Mouse (Mus musculus) urinary bladder, postnatal 10 days (tissue): Measurements from ENCODE around the gene Tnfrsf21.

ENCODE experiments used
- DNase-seq: peaks from one replicate; pipeline ENCODE4 v3.0.0; 2022; ENCODE audit warnings: low spot score

Tnfrsf21 gene

DNA sequence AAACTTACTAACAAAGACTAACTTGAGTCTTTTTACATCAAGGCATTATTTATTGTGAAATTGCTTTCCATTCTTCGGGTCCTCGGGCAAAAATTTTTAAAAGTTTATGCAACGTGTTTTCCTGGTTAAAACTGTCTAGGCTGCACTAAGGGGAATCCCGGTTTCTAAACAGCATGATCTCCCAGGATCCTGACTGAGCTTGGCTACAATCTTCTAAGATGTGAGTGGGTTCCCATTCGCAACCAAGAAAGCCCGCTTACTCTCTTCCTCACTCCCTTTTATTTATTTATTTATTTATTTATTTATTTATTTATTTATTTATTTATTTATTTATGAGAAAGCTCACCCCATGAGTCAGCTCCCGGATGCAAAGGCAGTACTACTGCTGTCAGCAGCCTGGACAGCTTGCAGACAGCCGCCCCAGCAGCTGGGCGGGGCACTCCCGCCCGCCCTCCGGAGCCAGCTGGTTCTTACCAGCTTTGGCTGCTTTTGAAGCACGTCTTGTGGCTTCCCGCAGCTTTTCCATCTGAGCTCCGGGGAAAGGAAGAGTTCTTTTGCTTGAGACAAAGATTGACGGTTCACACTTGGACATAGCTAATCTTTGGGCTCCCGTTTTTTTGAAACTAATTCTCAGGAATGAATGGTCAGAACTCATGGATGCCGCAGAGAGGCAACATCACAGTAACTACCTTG is 60.6 kb downstream of the Tnfrsf21 start:
- peak; percentile 15 for DNase-seq

DNA sequence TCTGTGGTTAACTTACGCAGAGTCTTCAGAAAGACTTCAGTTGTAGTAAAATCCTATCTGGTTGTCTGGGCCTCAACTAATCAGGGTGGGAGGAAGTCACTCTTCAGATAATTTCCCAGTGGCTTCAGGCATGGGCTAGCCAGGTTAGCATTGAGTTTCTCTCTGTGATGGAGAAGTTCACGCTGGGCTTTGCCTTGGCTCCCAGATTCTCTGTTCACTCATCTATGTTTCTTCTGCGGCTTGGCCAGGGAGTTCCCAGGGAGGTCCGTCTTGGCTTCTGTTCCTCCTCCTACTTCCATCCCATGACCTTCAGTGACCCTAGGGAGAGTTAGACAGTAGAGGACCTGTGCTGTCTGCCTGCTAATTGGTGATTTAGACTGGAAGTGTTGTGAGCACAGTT is 61.2 kb downstream of the Tnfrsf21 start:
- DNase-seq, result no peak

- no peak for DNase-seq
Measured at GRCm38 (mm10) chr17:43081225-43081624, 64.9 kb downstream of the Tnfrsf21 start.

- DNase-seq, result no peak
Measured at GRCm38 (mm10) chr17:43089496-43089895, 73.1 kb downstream of the Tnfrsf21 start.

DNA sequence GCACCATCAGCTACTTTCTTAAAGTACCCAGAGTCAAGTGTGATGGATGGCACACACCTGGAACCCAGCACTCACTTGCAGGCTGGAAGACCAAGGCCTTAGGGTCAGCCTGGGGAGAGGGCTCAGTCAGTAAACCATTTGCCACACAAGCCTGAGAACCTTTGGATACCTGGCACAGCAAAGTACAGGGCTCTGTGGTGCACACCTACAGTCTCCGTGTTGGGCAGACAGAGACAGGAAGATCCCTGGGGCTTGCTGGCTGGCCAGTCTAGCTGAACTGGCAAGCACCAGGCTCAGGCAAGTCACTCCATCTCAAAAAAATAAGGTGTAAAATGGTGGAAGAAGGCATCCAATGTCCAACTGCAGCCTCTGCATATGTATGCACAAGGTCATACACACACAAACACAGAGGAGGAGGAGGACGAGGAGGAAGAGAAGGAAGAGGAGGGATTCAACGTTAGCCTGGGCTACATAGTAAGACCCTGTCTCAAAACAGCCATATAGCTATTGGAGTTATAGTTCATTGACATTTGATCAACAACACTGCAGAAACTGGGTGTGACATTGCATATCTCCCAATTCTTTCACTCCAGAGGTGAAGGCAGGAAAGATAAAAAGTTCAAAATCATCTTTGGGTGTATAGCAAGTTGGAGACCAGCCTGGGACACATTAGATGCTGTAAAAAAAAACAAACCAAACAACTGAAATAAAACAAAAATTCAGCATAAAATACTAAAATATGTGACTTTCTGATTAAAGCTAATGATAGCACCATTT is 74.8 kb downstream of the Tnfrsf21 start:
- no peak for DNase-seq

- no peak for DNase-seq
Measured at GRCm38 (mm10) chr17:43092280-43092995, 76.1 kb downstream of the Tnfrsf21 start.

DNA sequence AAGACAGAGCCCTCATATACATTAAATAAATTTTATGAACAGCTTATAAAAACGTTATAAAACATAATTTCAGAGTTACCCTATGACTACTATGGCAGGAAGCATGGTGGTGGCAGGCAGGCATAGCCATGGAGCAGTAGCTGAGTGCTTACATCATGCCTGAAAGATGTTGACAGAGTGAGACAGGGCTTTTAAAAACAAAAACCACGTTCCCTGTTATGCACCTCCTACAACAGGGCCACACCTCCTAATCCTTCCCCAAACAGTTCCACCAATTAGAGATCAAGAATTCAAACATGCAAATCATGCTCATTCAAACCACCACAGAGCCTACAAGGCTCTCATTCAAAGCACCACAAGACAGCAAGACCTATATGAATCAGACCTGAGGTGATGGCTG is 77.9 kb downstream of the Tnfrsf21 start:
- DNase-seq, result no peak

GRCm38 (mm10) chr17:43097101-43097688 is 80.8 kb downstream of the Tnfrsf21 start:
- DNase-seq, result no peak

DNA sequence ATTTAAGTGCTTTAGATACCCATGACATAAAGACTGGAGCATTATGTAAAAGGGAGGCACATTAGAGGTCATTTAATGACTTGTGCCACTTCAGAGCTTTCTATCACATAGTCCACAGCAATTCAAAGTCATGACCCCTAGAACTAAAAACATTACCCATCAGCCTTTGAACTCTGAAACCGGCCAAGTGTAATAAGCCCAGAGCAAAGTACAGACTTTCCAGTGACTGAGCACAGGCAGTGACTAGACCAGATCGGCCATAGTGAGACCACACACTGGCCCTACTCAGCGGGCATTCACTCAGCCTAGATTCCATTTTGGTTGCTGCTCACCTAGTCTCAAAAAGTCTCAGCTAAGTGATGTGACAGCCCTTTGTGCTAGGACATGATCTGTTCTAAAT is 89.8 kb downstream of the Tnfrsf21 start:
- DNase-seq, result no peak

DNA sequence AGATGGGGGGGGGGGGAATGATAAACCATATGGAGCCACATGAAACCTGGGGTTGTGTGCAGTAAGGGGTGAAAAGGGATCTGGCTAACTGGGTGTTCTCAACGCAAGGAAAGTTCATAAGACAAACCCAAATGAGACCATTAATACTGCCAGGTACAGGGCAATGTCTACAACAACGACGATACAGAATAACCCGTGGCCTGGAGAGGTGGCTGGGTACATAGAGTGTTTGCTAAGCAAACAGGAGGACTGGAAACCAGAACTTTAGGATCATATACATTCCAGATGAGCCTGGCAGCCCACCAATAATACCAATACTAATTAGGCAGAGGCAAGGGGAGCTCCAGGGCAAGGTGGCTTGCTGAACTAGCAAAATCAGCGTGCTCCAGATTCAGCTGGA is 91.0 kb downstream of the Tnfrsf21 start:
- no peak for DNase-seq

DNA sequence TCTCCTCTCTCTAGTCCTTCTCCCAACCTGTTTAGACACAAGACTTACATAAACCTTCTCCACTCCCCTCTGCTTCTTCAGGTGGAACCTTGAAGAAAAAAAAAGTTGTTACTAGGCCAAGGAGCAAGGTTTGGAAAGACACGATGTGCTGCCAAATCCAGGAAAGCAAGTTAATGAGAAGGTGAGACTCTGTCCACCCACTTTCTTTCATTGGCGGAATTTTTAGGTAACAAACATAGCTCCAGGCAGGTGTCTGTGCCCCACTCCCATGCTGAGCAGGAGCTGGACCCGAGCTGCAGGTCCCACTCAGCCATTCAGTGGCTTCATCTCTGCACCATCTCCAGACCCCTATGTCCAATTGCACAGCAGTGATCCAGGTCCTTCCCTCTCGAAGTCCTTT is 93.1 kb downstream of the Tnfrsf21 start:
- no peak for DNase-seq

DNA sequence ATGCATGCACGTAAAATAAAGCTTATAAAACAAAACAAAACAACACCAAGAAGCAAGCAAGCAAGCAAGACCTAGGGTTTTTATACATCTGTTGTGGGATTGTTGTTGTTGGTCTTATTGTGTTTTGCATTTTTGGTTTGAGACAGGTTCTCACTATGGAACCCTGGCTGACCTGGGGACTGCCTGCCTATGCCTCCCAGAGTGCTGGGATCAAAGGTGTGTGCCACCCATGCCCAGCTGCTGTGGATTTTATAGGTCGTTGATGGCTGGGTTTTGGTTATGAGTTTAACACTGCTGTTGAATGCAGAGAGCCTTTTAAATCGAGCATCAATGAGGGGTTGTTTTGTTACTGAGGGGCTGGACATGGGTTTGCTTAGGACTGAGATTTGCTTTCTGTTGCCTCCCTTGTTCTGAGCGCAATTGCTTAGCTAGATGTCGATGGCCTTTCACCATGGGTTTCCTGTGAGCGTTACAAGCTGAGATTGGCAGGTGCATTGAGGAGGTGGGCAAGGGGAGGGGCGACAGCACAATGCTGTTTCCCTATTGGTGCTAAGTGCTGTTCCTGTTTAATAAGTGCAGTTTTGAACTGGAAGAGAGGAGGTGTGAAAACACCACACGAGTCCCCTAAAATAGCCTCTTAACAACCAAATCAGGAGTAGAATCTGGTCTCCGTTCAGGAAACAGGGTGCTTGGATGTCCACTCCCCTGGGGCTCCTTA is 94.0 kb downstream of the Tnfrsf21 start:
- no peak for DNase-seq

DNA sequence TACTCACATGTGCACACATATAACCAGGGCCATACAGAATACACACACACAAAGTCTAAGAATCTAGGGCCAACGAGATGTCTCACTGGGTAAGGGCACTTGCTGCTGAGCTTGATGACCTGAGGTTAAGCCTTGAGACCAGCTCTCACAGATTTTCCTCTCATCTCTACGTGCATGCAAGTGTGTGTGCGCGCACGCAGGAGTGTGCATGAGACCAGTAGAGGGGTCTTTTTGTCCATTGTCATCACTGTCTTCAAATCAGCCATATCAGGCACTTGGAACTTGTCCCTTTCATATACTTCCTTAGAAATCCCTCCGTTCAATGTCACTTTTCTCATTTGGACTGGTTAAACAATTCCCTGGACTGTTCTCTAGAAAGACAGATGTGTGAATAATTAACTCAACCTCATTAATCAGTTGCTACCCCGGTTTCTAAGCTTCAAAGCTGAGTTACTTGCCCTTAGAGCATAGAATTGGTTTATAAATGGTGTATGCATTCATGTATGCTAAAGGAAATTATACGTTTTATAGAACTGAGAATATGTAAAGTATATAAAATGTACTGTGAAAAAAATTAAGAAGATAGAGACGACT is 97.1 kb downstream of the Tnfrsf21 start:
- no peak for DNase-seq

DNA sequence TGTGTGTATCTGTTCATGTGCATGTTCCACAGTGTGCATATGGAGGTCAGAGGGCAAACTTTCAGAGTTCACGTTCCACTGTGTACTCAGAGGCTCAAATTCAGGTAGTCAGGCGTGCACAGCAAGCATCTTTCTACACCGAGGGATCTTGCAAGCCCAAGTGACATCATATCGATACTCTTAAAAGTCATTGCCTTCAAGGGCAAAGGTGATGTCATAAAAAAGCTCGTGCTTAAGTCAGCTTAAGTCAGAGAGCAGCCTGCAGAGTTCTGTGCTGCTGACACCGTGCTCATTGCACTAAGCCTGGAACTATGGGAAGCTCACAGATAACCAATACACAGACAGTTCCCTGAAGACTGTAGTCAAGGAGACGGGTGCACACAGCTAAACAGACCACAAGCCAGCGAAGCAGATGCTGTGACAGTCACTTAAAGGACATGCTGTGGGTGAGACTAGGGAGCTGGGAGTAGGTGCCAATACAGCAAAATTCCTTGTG is 97.8 kb downstream of the Tnfrsf21 start:
- no peak for DNase-seq

- DNase-seq, result no peak
Measured at GRCm38 (mm10) chr17:43114926-43115325, 98.6 kb downstream of the Tnfrsf21 start.

DNA sequence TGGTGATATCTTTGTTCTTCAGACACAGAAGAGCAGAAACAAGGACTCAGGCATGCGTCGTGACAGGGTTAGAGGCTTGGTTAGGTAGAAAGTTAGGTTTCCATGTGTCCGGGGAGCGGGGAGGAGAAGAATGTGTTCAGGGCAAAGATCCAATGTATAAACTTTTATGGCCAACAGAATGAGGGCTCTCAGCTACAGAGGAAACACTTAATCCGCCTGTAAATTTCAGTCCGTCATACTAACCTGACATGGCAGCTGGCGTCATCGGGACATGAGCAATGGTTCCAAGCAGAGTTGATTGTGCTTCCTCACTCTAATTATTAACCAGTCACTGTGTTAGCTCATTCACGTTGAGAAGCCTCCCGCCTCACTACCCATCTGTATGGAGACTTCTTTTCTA is 100.4 kb downstream of the Tnfrsf21 start:
- DNase-seq, result no peak

GRCm38 (mm10) chr17:43119446-43119845 is 103.1 kb downstream of the Tnfrsf21 start:
- DNase-seq, result no peak

DNA sequence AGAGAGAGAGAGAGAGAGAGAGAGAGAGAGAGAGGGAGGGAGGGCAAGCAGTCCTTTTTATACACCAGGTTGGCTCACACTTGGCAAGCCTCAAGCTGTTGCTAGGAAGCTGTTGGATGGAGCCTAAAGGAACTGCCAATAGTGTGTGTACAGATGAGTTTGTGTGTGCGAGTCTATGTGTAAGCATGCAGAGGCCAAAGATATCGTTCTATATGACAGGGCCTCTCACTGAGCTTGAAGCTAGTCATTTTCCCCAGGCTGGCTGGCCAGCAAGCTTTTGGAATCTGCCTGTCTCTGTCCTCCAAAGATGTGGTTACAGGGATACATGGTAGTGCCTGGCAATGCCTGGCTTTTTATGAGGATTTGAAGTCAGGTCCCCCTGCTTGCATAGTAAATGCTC is 104.7 kb downstream of the Tnfrsf21 start:
- DNase-seq, result no peak

- no peak for DNase-seq
Measured at GRCm38 (mm10) chr17:43128305-43128704, 112.0 kb downstream of the Tnfrsf21 start.

DNA sequence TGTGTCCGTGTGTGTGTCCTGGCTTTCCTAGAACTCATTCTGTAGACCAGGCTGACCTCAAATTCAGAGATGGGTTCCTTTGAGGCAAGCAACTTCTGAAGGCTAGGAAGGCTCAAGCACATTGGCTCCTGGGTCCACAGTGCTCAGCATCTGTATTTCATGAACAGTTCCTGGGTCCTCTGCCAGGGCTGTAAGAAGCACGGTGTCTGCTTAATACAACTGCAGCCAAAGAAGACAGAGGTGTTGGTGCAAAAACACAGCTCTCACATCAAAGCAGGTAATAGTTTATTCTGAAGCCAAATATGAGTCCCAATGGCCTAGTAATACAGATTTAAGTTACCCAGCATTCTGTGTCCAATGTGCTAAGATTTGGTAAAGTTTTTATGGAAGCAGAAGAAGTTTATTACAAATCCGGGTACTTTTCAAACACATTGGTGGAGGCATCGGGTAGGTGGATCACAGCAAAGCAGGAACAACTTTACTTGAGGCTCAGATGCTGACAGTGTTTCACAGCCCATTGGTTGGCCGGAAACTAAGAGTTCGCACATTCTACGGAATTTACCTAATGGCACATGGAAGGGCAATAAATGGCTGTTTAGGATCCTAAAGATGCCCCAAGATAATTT is 112.7 kb downstream of the Tnfrsf21 start:
- no peak for DNase-seq
